Mouse (Mus musculus): ENCODE measurements at regions not wholly inside any gene's neighbourhood (a gene's known extent, or its start where the extent isn't known, plus 50 kb on each side); places are given as distances from the start of the nearest gene placed in this dataset.
"Not testable (repeated sequence)": the region's sequence is repeated elsewhere in the genome, so short reads cannot be mapped to it uniquely, and the experiment has no call there.

DNA sequence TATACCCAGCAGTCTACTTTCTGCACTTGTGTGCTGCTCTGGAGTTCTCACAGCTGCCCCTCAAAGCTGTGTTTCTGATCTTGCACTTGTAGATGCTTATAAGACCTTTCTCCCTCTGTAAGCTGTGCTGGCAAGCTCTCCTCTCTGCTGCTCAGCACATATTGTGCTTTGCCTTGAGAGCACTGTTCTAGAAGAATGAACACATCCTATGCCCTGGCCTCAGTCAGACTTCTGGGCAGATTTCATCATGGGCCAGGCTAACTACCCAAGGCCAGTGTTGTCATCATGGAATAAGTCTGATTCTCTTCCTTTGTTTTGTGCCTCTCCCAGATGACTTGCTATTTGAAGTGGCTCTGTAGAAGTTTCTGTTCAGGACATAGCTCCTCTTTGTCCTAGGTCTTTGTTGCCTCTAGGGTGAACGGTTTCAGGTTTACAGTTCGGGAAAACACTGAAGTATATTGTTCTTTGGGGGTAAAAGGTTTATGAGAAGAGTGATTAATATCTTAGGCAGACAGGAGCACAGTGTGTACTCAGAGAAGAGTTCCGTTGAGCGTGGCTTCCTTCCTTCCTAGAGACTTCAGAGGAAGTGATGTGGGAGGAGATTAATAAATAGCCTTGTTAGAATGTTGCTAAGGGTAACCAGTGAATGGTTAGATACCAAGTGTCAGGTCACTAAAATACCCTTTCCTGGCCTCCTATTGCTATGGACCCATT is 70.8 kb downstream of the Pcdh18 start:
- no peak for DNase-seq (ENCODE audit: low read depth, low spot score)

DNA sequence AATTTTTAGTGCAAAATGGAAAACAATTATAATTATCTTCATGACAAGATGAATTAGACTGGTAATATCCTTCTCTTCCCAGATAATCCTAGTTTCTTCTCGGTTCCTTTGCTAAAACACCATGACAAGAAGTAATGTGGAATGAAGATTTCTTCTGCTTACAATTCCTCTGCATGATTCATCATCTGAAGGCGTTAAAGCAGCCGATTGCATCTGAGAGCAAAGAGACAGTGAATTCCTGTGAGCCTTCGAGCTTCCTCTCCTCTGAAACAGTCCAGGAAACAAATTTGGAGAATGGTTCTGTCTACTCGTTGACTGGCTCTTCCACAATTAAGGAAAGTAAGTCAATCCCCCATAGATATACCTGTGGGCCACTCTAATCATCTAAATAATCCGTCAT is 82.2 kb downstream of the Pcdh18 start:
- peak; percentile 71 for DNase-seq (ENCODE audit: low read depth, low spot score)

DNA sequence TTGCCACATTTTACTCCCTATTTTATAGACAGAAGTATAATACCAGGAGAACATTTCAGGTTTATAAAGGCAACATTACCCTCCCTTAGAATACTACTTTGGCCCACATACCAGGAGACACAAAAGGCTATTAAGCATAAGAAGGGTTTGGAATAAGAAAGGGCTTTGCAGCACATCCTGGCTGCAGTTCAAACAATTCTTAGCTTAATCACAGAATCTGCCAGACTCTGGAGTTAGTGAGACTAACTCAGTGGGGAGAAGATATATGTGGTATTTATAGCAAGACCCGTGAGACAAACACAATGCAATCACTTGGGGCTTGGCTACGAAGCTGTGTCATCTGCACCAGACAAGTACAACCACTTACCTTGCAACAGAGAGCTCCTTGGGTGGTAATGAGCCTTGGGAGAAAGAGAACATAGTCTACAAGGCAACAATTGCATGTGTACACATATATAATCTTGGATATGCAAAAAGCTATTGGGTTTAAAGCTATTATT is 84.4 kb downstream of the Pcdh18 start:
- DNase-seq (ENCODE audit: low read depth, low spot score), result peak; percentile 50

DNA sequence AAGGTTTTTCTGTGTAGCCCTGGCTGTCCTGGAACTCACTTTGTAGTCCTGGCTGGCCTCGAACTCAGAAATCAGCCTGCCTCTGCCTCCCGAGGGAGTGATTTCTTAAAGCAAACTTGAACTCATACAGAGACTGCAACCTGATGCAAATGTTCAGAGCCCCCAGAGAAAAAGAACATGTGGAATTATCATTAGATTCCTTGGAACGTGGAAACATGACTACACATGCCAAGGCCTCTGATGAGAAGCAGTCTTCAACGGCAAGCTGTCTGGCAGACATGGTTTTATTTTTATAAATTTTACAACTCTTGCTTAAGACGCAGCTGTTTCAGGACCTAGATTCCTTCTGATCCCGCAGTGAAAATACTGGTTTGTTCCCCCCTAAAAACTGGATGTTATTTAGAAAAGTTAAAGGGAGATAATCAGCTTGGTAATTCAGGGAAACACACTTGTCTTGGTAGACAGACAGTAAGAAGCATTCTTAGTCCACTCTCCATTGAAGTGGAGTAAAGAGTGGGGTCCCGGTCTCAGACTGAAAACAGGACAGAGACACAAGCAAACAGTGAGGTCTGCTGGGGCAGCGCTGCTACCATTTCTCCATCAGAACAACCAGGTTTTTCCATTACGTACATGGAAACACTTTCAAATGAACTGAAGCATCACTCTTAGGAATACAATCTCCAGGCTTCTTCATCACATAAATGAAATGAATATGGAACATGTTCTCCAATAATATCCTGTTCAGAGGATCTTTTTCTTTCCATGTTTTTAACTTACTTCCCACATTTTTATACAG is 89.4 kb downstream of the Pcdh18 start:
- no peak for DNase-seq (ENCODE audit: low read depth, low spot score)

DNA sequence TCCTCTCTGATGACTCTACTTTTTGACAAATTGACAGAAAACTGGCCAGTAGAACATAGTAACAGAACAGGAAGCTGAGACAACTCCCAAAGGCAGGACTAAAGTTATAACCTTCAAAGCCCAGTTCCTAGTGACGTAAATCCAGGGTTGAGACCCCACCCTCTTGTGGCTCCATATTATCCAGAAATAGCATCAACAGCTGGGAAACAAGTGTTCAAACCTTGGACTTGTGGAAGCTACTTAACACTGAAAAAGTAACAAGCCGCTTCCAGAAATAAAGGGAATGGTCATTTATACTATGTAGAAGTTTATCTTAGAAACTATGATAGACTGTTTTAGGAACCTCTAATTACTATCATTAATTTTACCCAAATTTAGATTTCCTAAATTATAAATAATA is 90.6 kb downstream of the Pcdh18 start:
- DNase-seq (ENCODE audit: low read depth, low spot score), result no peak

DNA sequence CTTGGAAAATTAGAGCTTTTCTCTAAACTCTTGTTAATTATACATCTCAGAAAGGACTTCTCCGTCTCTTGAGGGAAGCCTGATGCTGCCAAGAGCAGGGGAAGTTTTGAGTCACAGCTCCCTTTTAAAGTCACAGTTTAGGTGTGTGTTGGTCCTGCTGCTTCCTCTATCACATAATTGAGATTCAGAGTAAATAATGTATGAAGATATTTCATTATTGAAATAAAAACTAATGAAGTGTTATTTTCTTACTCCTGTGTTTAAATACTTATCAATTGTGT is 108.3 kb downstream of the Pcdh18 start:
- DNase-seq (ENCODE audit: low read depth, low spot score), result peak; percentile 60

DNA sequence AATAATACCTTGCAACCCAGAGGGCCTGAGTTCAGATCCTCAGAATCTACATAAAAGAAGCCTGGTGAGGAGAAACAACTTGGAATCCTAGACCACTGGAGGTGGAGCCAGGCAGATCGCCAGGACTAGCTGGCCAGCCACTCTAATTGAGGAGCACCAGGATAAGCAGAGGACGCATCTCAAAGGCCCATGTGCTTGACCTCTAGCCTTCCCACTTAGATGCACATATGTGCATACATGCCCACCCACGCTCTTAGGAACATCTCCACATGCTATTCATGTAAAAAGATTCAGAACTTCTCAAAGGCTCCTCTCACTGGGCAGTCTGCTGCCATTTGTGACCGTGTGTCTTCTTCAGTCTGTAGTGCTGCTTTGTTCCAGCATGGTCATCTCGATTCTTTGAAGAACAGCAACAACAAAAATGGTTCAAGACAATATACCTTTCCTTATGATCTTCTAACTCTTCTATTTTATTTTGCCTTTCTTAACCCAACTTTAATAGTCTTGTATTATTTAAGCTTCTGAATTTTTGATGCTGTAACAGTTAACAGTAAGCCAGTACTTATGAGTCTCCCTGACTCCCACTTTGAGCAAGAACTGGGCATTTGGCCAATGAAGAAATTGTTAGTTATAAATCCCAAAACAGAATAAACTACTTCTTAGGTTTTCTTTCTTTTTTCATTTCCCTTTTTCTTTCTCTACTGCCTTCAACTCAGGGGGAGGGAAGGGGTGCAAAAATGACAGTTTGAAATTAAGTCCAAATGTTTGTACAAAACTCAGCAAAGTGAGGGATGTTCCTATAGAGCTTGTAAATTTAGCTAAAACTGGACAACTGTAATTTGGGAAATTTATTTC is 108.9 kb downstream of the Pcdh18 start:
- peak; percentile 47 for DNase-seq (ENCODE audit: low read depth, low spot score)

DNA sequence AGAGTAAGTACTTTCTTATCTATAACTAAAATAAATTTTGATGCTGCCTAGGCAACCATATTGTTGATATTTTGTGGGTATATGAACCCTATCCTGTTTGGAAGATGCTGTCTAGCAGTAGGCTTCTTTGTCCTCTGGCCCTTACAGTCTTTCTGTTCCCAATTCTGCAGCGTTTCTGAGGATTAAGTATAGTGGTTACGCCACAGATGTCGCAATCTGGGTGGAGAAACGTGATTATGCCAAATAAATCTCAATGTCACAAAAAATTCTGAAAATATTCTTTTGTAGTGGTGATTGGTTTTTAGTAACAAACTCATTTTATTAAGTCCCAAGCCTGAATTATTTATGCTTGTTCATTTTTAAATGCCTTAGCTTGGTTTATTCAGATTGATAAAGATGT is 112.1 kb downstream of the Pcdh18 start:
- no peak for DNase-seq (ENCODE audit: low read depth, low spot score)

DNA sequence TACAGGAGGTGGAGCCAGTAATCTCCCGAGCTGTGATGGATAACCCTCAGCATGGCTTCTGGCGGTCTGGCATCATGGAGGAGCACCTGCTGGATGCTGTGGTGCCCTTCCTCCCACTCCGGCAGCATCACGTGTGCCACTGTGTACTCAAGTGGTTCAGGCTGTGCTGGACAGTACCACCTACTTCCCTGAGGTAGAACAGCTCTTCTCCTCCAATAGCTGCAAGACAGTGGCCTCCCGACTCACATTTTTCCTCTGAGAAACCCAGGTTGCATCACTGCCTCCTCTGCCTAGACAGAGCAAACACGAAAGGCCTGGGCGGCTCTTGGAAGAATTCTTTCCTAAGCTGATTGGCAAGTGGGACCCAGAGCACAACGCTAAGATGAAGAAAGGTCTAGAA is 113.3 kb downstream of the Pcdh18 start:
- DNase-seq (ENCODE audit: low read depth, low spot score), result no peak

DNA sequence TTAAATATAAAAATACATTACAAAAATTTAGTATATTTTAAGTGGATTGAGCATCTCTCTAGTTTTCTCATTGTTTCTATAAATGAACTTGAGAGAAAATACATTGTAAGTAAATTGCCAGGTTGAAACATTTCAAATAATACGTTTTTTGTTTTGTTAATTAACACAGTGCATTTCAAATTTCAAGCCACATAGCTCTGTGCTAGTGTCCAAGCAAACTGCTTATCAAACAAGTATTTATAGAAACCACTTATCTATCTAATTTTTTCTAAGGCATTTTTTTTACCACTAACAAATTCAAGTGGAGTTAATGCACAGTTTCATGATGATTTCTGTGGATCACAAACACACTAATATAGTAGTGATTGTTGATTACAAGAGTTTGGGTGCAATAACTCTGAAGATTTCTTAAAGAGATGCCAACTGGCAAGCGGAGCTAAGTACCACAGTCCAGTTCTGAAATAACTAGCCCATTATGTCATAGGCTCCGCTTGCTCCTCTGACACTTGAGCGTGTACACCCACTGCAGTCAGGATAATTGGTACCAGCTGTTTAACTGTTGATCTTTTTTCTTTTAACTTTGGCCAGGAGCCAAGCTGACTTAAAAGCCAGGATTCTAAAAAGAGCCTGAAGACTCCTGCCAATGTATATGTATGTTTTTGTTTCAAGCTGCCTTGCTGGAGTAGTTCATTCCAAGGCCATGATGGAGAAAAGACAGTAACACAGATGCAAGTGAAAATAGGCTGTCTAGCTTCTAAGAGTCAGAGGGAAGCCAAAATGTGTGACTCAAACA is 115.0 kb downstream of the Pcdh18 start:
- peak; percentile 73 for DNase-seq (ENCODE audit: low read depth, low spot score)

DNA sequence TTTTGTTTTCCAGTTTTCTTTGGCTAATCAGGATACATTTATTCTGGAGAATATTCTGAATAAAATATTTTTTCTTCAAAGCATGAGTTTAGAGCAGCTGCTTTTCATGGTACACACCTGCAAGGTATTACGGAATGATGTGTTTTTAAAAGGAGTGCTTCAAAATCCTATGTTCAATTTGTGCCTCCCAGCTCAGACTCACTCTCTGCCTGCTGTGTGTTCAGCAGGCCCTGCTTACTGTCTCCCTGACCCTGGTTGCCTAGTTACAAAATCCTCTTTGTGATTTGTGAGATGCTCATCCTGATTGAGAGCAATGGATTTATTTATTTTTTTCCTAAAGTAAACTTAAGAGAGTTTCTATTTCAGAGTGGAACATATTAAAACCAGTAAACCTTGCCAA is 115.7 kb downstream of the Pcdh18 start:
- DNase-seq (ENCODE audit: low read depth, low spot score), result peak; percentile 18

DNA sequence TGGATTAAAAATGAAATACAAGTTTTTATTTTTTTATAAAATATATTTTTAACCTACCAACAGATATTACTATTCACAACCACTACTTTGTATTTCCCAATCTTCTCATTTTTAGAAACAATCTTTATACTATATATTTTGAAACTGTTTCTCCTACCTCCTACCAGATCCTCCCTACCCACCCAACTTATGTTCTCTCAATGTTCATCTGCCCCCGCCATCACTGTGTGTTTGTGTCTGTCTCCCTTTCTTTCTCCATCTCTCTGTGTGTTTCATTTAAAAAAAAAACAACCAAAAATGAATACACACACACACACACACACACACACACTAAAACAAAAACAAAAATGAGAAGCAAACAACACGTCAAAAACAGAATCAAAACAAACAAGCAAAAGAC is 118.5 kb downstream of the Pcdh18 start:
- DNase-seq (ENCODE audit: low read depth, low spot score), result peak; percentile 58

DNA sequence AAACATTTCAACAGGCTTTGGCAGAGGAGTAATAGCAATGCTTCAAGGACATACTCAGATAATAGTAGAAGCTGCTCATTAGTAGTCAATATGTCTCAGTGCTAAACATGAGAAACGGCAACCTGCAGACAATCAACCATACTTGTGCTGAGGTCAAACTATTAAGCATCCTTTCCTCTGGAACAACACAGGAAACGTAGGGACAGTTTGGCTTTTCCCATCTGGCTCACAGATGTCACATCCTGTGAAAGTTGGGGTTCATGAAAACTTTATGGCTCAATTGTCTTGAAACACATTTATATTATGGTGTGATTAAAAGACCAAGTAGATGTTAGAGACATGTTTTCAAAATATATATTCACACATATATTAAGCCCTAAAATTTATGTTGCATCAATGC is 120.4 kb downstream of the Pcdh18 start:
- no peak for DNase-seq (ENCODE audit: low read depth, low spot score)

DNA sequence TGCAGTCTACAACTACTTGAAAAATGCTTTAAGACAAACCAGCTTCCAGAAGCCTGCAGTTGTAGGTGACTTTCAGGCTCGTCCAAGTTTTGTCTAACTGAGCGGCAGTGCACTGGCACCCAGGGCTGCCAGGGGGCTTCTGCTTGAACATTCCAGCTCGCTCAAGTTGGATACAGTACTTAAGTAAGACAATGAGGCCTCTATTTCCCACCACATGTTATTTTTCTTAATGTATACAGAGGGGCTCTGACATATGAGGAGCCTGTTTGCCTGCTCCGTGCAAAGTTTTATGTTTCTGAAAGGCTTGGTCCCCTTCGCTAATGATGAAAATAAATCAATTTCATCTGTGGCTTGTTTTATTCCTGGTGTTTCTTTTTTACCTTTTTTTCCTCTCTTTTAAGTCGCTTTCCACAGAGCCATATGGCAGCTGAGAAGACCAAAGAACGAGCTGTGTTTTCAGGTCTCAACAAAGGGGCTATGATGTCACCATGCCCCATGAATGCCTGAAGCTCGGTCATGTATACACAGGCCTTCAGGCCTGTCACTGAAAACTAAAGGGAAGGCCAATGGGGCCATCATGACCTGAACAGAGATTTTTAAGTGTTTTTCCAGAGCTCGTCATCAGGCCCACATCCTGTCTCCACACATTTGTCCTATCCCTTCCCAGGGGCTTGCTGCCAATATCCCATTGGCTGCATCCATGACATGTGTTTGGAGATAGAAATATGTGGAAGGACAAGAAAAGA is 164.2 kb downstream of the Pcdh18 start:
- no peak for DNase-seq (ENCODE audit: low read depth, low spot score)

DNA sequence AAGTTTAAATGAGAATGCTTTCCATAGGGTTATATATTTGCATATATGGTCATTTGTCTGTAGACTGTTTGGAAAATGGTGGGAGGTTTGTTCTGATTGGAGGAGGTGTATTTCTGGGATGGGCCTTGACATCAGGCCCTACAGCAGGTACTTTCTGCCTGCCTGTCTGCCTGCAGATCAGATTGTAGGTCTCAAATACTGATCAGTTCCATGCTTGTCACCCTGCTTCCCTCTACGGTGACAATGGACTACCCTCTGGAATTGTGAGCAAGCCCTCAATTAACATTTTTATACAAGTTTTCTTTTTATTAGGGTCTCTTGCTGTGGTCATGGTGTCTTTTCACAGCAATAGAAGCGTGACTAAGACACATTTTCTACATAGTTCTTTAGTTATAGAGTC is 166.9 kb downstream of the Pcdh18 start:
- DNase-seq (ENCODE audit: low read depth, low spot score), result no peak

DNA sequence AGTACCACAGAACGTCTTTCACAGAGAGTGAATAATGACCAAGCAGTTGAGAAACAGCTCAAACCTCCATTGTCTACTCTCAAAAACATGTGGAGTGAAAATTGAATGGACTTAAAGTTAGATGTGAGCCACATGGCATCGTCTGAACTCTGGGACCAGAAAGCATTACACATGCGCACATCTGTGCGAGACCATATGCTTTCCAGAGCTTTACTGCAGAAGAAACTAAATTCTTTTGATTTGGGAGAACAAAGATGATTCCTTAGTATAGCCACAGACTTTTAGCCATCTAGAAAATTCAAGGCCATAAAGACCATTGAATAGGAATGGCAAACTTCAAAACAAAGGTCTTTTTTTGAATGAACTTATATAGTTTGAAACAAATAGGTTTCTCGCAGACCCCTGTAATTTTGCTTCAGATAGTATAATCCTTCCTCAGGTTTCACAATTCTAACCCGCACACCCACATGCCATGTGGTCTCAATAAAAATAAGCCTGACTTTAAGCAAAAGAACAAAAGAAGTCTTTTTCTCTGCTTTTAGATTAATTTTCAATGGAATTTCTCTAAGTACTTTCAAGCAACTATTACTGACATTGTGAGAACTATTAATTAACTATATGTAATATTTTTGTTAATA is 170.5 kb downstream of the Pcdh18 start:
- no peak for DNase-seq (ENCODE audit: low read depth, low spot score)

DNA sequence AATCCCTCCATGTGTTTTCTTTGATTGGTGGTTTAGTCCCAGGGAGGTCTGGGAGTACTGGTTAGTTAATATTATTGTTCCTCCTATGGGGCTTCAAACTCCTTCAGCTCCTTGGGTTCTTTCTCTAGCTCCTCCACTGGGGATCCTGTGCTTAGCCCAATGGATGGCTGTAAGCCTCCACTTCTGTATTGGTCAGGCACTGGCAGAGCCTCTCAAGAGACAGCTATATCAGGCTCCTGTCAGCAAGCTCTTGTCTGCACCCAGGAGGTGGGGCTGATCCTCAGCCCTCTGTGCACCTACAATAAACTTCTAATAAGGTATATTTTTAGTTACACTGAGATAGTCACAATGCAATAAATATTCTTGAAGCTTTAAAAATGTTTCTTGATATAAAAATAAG is 171.2 kb downstream of the Pcdh18 start:
- not testable (repeated sequence) for DNase-seq (ENCODE audit: low read depth, low spot score)

DNA sequence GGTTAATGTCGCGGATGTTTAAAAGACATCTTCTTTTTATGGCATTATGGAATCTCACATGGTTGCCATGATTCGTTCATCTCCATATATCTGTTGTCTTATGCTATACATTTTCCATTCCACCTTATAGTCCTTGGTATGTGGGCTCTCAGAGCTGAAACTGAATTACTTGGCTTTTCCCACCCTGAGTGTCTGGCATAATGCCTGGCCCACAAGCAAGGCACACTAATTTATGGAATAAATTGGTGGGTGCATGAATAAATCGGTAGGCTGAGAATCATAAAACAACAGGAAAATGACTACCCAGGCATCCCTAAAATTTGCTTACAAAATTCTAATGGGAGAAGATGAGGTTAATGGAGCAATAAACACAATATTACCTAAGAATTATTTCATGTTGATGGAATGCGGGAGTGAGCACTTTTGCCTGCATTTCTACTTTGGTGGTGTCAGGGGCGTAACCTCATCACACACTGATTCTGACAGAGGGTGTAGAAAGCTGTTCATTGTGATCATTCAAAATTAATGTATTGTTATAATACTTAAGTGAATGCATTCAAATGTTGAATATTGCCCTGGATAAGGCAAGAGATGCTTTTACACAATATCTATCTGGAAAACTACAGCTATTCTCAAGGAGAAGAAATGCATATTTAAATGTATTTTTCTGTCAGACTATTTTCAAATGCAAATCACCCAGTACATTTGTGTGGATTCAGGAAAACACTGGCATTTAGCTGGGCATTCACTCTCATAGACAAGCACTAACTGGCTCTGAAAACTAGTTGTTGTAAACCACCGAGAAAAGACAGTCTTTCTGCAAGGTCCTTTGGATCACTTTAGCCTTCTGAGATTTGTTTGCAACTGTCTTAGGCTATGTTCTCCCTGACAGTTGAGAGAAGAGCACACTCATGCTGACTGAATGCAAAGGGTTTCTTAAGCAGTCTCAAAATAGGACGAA is 190.1 kb downstream of the Pcdh18 start:
- DNase-seq (ENCODE audit: low read depth, low spot score), result no peak

DNA sequence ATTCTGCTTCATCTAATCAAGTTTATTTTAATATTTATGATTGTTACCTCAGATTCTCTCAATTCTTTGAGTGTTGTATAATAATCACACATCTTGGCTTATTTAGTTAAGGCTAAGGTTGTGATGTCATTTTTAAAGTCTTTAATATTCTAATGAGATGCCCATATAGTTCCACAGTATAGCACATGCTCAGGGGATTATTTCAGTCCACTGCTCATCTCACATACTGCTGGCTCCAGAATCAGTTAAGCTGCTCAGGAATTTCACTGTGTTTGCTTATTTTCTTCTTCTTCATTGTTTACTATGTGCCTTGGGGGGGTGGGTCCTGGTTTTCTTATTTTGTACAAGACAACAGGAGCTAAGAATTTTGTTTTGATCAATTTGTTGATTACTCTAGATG is 229.5 kb downstream of the Pcdh18 start:
- DNase-seq (ENCODE audit: low read depth, low spot score), result no peak
